Mouse (Mus musculus) embryonic stem cell, embryonic (primary cell): ENCODE results near the gene Abcc12.

Source experiments
- CTCF ChIA-PET, 4 experiments: fragments of 300-600 bp in 2 of 4; fragments of 350-600 bp in 2 of 4; sonication (Branson Sonifier 250); formaldehyde crosslinking; loops; one replicate each; lab custom pipeline; 2022; ENCODE audit warnings: inconsistent platforms in 2 of 4; lab: Charles Lee
- POLR2A ChIA-PET, 4 experiments: fragments of 300-600 bp in 2 of 4; fragments of 350-600 bp in 2 of 4; sonication (Branson Sonifier 250); formaldehyde crosslinking; loops; one replicate each; lab custom pipeline; 2022; ENCODE audit warnings: antibody characterized with exemption in 4 of 4, inconsistent platforms in 1 of 4; lab: Charles Lee

The Abcc12 gene

DNA sequence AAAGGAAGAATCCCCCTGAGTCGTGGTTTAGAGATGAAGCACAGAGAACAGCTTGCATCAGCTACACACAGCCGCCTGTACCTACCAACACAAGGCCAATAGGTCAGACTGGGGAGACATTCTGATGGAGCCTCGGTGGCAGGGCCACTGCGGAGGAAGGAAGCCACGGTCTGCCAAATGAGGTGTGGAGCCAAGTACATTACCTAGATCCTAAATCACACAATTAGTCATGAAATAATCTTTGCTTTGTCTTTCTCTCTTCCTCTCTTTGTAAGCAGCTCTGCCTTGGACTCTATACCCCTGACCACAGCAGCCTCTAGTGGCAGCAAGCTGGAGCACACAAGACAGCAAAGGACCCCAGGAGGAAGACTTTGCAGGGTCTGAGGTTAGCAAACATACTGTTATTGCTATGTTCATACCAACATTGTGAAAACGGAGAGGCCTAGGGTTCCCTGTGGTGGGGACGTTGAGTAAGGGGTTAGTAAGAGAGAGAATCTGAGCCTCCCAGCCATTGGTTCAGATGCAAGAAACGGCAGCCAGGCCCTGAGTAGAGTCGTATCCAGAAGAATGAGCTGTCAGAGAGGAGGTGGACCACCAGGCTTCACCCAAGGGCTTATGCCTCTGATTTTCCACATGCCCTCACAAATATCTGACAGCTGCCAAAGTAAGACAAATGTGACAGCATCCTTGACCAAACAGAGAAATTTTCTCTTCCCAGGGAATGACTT is 104.6 kb downstream of the Abcc12 start:
- ChIA-PET CTCF (interaction anchor here in 3 of 4 experiments (0.5 to 3.6 kb wide), 19 partner anchors 9 to 1006 kb away, joined by 3 to 19 read pairs (median 3); partner anchors contain the start of gene Neto2 (in 2 of the 3)), POLR2A (interaction anchor here in 1 of 4 experiments (0.5 kb wide), 1 partner anchor 157 kb away, joined by 3 read pairs; no protein-coding TSS in a partner anchor)

GRCm38 (mm10) chr8:86474461-86474860 is 106.0 kb downstream of the Abcc12 start:
- ChIA-PET CTCF (no interaction called here), POLR2A (interaction anchor here in 1 of 4 experiments (0.7 kb wide), 1 partner anchor 25 kb away, joined by 7 read pairs; no protein-coding TSS in a partner anchor)

- CTCF ChIA-PET, result no interaction called here
Measured at GRCm38 (mm10) chr8:86473121-86473520, 107.4 kb downstream of the Abcc12 start.

DNA sequence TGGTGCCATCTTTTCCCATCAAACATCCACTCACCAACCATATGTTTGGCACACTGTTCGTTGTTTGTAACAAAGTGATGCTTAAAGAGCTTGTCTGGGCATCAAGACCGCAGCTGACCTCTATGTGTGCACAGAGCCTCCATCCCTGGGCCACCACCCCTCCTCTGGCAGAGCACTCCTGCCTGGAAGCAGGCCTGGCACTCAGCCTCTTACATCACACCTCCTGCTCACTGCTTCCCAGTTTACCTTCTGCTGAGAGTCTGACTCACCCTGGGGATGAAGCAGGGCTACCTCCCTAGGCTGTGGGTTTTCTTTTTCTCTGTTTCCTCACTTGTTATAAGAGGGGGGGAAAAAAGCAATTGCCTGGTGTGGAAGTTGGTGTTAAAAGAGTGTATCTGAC is 109.8 kb downstream of the Abcc12 start:
- ChIA-PET CTCF (no interaction called here), POLR2A (no interaction called here)

More at GRCm38 (mm10) chr8:86473121-86473520, 107.4 kb downstream of the Abcc12 start:
- POLR2A ChIA-PET, result no interaction called here

DNA sequence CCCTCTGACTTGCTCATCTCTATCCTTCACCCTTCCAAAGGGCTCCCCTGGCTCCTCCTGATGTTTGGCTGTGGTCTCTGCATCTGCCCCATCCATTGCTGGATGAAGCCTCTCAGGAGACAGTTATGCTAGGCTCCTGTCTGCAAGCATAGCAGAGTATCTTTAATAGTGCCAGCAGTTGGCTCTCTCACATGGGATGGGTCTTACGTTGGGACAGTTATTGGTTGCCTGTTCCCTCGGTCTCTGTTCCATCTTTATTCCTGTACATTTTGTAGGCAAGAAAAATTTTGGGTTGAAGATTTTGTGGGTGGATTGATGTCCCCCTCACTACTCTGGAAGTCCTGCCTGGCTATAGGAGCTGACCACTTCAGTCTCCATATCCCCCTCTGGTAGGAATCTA is 117.3 kb downstream of the Abcc12 start:
- ChIA-PET POLR2A (no interaction called here), CTCF (interaction anchor here in 1 of 4 experiments (0.6 kb wide), 1 partner anchor 675 kb away, joined by 3 read pairs; no protein-coding TSS in a partner anchor)

DNA sequence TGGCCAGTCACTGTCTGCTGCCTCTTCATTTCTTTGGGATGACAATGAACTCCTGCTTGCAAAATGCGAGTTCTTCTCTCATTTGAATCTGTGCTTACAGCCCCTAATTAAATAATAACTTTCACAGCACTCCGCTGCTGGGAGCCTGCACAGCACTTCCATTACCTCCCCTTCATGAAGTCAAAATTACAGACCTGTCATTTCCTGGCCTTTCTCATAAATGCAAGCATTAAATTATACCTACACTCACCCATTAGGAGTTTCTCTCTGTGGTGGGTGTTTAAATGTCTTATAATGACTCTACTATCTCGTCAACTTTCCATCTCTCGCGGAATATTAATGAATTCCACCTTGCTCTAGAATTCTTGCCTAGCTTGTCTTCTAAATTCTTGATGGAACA is 120.1 kb downstream of the Abcc12 start:
- POLR2A ChIA-PET, result no interaction called here
- CTCF ChIA-PET, result no interaction called here

- POLR2A ChIA-PET, result interaction anchor here in 1 of 4 experiments (0.7 kb wide), 1 partner anchor 487 kb away, joined by 3 read pairs; no protein-coding TSS in a partner anchor
- CTCF ChIA-PET, result interaction anchor here in 3 of 4 experiments (0.6 to 1.0 kb wide), 3 partner anchors 27 to 298 kb away, joined by 3 to 6 read pairs (median 3); no protein-coding TSS in a partner anchor
Measured at GRCm38 (mm10) chr8:86453697-86454480, 126.6 kb downstream of the Abcc12 start.

DNA sequence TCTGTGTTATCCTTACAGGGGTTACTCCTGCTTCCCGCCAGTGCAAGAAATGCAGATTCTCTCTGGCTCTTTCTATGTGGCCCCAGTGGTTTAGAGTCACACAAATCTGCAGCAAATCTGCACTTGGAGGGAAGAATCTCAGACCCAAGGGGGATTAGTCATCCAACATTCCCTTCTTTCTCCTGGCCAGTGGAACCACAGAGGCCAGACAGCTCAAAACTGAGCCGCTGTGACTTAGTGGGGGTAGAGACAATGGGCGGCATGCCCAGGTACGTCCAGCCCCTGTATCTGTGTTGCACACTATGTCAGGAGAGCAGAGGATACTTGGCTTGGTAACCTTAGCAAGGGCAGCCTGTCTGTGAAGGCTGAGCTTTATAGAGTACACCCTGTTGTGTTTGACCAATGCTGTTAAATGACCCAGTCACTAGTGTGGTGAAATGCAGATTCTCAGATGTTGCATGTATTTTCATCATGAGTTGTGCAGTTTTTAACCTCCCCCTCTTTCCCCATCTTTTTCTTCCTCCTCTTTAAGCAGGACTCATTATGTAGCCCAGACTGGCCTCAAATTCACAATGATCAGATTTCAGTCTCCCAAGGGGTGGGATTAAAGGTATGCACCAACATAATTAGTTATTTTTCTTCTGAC is 130.5 kb downstream of the Abcc12 start:
- ChIA-PET POLR2A (no interaction called here), CTCF (no interaction called here)

GRCm38 (mm10) chr8:86445516-86445915 is 135.0 kb downstream of the Abcc12 start:
- CTCF ChIA-PET, result no interaction called here
- POLR2A ChIA-PET, result no interaction called here

GRCm38 (mm10) chr8:86443744-86444143 is 136.7 kb downstream of the Abcc12 start:
- ChIA-PET POLR2A (no interaction called here), CTCF (interaction anchor here in 1 of 4 experiments (0.7 kb wide), 1 partner anchor 1362 kb away, joined by 3 read pairs; no protein-coding TSS in a partner anchor)

- CTCF ChIA-PET, result no interaction called here
- POLR2A ChIA-PET, result no interaction called here
Measured at GRCm38 (mm10) chr8:86438983-86439299, 141.5 kb downstream of the Abcc12 start.

- ChIA-PET POLR2A (no interaction called here), CTCF (interaction anchor here in 2 of 4 experiments (0.9 to 1.0 kb wide), 2 partner anchors 11 to 739 kb away, joined by 3 read pairs; no protein-coding TSS in a partner anchor)
Measured at GRCm38 (mm10) chr8:86438133-86438982, 142.1 kb downstream of the Abcc12 start.

GRCm38 (mm10) chr8:86437418-86437817 is 143.1 kb downstream of the Abcc12 start:
- CTCF ChIA-PET, result interaction anchor here in 2 of 4 experiments (0.9 to 1.3 kb wide), 4 partner anchors 10 to 739 kb away, joined by 3 read pairs; no protein-coding TSS in a partner anchor
- POLR2A ChIA-PET, result no interaction called here
